Mouse (Mus musculus) spleen, adult 2 months (tissue): Measurements from ENCODE around the gene Ppm1m.

Experiments used
- CTCF ChIP-seq: fragments of 200-500 bp; IDR thresholded peaks from 2 replicates; pipeline ENCODE4 v1.5.1; 2011; ENCODE audit warnings: mild to moderate bottlenecking, inconsistent platforms; ENCODE audit not compliant: insufficient read depth, insufficient read length, insufficient replicate concordance; ENCODE audit errors: extremely low read depth
- POLR2A ChIP-seq: fragments of 200-500 bp; IDR thresholded peaks from 2 replicates; pipeline ENCODE4 v1.6.1; 2011; ENCODE audit warnings: low read depth, low read length, inconsistent platforms

DNA sequence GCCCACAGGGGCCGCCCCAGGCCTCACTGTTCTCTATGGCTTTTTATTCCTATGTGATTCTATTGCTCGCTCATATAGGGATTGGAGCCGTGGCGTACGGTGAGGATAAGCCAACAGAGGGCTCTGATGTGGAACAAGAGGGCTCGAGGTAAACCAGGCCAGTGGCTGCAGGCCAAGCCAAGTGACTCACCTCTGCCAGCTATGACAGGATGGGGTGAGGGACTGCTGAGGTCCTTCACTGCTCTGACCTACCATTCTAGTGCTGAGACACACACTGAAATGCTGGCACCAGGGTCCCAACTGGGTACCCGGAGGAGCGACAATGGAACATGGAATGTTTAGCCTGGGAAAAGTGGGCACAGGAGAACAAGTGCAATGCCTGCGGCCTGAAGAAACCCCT is 45.4 kb downstream of the Ppm1m start:
- no peak for TF ChIP-seq POLR2A
- no peak for TF ChIP-seq CTCF
